Mouse (Mus musculus) R1 (cell line): ENCODE data around the gene Dupd1.
A peak's percentile ranks its signal among the peaks of the same experiment; 100 is the strongest.

Experiments used
- DNase-seq: peaks from one replicate; pipeline ENCODE4 v3.0.0-alpha.2; 2018; ENCODE audit warnings: low read depth, low spot score

The Dupd1 gene

DNA sequence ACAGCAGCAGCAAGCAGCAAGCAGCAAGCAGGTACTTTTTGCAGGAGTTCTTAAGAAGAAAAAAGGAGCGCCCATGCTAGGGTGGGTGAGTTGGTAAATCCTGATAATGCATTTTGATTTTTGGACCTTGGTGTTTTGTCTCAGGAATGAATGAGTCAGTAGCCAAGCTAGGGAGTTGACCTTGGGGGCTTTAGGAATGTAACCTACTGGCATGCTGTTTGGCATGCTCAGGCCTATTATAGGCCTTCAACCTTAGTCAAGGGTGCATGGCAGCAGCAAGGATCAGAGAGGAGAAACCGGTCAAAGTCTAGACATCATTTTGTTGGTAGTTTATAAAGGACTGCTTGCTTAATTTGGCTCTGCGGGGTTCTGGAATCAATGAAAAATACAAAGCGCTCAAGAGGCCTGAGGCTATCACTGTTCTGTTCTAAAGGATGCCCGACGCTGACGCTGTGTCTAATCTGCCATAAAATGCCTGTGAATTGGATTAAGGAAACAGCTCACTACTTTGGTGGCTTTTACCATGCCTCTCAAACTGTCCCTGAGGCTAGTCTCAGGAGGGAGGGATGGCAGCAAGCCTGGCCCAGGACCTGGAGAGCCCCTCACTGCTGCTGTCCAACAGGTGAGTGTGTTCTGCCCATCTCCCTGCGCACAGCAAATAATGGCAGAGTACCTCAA is 7.8 kb upstream of the Dupd1 start:
- no peak for DNase-seq

DNA sequence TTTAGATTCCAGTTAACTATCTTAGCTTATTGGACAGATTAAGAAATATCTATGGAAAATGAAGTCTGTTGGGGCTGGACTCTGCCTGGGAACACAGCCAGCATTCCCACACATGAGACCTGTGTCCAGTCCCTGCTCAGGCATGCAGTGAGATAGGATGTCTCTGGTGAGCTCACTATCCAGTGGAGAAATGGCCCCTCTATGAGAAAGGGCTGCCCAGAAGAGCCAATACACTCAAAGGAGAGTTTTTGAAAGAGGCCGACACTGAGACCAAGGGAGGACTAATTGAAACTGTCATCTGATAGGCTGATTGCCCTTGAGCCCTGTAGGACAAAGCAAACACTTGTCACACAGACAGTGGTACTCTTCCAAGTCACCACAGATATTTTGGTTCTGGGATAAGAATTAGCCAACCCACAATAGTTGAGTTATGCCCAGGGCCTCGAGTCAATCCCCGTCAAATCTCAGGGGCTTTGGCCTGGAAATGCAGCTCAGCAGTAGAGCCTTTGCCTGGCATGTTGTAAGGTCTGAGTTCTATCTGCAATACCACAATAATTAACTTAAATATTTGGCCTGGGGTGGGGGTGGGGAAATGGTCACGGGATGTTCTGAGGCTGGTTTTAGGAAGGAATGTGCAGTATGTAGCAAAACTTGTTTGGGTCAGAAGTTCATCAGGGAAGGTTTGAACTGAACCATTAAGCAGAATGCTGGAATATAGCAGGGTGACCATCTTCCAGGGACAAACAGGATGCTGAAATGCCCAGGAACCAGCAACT is 6.2 kb upstream of the Dupd1 start:
- no peak for DNase-seq

DNA sequence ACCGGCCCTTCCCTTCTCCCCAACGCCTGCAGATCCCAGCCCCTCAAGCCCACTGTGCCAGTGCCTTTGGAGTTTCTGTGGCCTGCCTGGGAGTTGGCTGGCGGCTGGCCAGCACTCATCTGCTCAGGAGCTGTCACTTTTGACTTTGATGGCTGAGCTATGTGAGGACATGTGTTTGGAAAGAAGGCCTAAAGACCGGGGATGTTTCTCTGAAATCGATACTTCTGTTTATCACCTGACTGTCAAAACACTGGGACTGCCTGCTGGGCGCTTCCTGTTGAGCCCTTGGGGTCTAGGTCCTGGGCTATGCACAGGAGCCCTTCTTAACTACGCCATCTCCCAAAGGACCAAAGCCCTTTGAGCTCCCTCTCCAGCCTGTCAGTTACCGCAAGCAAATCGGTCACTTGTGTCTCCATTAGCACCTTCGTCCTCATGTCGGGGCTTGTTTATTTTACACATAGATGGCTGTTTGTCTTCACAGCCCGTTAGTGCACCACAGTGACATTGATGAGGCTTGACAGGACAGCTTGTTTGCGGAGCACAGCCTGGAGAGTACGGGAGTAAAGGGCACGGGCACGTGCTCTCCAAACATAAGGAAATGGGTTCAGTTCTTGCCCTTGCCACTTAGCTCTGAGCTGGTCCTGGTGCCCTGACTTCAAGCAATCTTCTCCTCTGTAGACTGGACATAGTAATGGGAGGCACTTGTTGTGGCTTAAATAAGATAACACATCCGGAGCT is 5.4 kb upstream of the Dupd1 start:
- no peak for DNase-seq

DNA sequence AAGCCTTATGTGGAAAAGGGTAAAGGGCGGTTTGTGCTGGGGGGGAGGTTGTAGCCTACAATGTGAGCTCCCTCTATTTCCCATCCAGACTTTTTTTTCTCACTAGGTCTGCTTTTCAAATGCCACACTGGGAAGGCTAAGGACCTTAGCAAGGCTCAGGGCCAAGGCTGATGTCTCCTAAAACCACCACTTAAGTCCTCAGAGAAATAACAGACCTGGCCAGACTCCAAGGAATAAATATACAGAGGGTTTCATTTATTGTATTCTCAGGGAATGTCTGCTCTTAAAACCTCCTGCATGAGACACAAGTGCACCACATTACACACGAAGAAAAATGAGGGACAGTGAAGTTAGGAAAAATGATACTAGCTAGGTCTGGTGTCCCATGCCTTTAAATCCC is 3.1 kb downstream of the Dupd1 start:
- DNase-seq = no peak

DNA sequence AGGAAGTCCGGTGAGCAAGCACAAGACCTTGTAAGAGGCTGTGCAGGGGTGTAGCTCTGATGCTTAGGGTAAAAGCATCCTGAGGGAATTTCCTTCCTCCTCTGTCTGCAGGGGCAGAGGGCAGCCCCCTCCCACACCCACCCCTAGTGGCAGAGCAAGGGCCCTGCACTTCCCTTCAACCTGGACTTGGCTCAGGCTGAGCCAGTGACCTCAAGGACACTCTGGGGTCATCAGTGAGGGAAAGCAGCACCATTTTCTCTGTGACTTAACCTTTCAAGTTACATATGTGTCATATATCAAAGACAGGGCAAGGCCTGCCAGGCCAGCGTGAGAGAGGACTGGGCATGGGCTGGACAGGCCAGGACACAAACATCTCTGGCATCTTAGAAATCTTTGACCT is 4.8 kb downstream of the Dupd1 start:
- peak; percentile 30 for DNase-seq

DNA sequence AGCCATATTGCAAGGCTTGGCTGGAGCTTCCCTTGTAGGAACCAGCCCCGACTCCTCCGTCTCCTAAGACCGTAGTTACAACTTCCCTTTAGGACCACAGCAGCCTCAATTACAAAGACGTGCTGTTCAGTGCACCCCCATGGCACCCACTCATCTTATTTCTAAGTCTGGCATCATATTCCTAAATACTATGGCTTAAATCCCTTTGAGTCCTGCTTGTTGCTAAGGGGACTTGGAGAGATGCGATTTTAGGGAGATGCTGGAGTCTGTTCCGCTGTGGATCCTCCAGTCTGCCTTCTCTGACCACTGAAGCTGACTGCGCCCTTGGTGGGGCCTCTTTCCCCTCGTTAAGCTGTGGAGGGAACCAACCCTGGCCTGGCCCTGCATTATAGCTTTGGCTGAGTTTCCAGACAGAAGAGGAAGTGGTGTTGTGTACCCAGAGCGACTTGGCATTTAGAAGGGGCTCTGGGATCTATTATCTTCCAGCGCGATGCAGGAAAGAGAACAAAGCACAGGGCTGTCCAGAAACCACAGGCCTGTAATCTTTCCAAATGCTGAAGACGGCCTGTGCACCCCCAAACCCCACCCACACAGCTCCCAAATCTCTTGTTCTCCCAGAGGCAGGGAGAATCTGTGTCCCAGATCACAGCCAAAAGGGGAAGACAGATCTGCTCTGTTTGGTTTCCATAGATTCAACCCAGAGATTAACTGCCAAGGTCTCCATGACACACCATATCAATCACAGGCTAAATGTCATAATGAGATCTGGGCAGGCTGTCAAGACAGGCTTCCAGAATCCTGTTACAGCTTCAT is 7.4 kb downstream of the Dupd1 start:
- no peak for DNase-seq

DNA sequence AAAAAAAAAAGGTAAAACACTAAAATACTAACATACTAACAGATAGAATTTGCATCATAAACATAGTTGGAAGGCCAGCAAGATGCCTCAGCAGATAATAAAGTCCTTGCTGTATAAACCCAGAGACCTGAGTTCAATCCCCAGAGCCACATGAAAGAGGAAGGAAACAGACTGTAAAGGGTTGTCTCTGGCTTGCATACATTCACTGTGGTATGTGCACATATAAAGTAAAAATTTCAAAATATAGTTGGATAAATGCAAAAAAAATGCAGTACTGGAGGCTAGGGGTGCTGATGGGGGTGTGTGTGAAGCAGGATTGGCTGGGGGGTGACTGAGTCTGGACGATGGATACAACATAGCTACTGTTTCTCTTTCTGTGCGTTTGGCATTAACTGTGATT is 8.9 kb downstream of the Dupd1 start:
- DNase-seq = no peak

DNA sequence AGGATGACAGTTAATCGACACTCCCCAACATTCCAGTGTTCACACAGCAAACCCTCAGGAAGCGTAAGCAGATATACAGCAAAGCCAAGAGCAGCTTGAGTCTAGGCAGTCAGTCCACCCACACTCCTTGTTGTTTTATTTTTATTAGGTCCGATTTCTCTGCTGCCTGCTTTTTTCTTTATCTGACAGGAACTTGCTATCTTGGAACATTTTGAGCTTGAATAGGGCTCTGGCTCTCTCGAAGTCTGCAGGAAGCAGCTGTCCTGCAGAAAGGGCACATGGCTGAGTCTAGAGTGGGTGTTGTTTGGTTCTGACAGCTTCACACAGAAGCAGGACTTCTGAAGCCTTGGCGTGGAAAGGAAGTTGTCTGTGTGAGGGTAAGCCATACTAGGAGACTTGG is 11.1 kb downstream of the Dupd1 start:
- DNase-seq = no peak

DNA sequence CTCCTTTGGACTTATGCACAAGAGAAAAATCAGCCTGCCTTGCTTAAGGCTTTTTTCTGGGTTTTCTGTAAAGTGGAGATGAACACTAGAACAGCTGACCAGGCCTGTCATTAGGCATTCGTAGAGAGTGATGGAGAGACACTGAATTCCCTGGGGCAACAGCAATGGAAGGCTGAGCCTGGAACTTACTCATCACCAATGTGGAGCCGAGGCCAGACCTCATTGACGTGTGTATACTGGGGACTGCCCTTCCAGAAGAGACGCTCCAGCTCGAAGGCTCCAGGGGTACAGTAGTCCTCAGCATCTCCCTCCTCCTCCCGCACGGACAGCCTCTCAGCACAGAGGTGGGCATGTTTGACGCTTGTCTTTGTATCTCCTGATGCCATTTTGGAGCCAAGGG is 11.7 kb downstream of the Dupd1 start:
- no peak for DNase-seq

DNA sequence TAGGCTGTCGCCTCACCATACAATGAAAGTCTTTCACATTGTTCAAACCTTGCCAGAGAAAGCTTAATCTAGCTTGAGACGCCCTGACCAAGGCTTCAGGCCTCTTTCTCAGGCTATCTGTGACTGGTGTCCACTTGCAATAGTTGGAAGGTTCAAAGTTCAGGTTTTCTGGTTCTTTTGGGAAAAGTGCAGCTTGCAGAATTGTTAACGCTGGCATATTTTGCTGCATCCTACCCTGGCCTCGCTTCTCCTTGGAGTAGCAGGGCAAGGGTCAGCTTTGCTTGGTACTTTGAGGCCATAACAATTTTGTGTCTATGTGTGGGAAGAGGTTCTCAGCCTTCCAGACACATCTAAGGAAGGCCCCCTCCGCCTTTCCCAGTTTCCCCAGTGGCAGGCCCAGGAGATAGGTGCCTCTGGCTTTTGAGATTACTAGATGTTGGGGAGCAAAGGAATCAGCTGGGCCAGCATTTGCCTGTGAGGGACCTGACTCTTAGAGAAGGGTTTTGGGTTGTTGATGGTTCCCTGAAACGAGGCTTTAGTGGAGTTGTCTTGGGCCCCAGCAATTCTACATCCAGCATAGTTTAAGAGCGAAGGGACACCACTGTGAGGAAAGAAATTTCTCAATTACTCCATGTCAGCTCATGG is 18.1 kb downstream of the Dupd1 start:
- DNase-seq = no peak

DNA sequence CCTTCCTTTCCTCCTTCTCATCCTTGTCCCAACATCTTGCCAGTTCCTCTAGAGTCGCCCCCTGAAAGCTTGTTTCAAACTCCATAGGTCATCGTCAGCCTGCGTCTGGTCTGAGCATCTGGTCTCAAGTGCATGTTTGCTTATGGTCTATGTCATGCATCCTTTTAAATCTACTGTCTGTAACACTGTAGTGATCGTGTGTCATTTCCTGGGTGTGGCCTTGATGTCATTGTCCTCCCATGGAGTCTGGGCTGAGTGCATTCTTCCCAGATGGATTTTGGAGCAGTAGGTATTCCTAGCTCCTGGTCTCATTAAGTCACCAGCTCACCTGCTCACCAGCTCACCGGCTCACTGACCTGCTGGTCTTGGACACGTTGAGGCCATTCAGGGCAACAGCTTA is 19.4 kb downstream of the Dupd1 start:
- DNase-seq = peak; percentile 41

DNA sequence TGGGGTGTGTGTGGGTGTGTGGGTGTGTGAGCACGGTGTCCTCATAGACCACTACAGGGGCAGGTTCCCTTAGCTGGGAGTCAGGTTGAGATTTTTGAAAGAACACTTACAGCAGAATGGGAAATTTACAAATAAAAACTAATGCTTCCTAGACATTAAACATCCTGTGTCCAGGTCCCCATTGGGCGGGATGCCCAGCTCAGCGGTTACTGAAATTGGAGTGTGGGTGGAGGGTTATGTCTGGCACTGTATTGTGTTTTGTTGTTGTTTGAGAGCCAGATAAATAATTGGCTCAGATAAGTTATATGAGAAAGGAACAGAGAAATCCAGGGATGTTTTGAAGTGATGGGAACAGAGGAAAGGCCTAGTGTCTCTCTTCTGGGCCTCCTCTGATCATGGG is 23.3 kb downstream of the Dupd1 start:
- DNase-seq = no peak

DNA sequence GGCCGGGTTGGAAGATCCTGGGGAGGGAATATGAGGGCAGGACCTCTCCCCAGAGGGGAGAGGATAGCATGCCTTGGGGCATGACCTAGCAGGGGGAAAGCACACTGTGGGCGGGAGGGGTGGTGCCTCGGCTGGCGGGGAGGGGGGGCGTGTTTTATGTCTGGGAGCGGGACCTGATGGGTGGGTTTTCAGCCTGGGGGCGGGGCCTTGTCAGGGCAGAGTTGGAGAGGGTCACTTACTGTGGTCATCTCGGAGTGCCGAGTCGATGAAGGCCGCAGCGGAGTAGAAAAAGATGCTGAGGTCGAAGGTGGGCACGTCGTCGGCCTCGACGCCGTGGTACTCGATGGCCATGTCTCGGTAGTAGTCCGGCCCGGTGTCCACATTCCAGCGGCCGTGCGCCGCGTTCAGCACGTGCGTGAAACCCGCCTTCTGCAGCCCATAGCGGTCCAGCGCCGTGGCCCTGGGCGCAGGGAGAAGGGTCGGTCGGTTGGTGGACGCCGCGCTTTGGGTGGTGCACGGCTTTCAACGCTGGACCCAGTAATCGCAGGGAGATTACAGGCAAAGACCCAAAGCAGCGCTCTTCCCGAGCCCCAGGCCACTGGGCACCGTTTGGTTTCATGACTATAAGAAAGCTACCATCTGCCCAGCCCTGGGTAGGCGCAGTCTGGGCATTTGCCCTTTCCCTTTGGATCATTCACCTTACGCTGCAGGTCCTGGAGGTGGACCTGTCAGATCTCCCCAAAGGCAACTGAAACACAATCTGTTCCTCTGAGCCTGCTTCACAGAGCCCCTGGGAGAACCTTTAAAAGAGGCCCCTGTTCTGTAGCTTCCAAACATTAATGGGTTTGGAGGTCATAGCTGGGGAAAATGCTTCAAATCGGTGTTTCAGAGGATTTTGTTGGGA is 27.7 kb downstream of the Dupd1 start:
- DNase-seq = peak; percentile 72

DNA sequence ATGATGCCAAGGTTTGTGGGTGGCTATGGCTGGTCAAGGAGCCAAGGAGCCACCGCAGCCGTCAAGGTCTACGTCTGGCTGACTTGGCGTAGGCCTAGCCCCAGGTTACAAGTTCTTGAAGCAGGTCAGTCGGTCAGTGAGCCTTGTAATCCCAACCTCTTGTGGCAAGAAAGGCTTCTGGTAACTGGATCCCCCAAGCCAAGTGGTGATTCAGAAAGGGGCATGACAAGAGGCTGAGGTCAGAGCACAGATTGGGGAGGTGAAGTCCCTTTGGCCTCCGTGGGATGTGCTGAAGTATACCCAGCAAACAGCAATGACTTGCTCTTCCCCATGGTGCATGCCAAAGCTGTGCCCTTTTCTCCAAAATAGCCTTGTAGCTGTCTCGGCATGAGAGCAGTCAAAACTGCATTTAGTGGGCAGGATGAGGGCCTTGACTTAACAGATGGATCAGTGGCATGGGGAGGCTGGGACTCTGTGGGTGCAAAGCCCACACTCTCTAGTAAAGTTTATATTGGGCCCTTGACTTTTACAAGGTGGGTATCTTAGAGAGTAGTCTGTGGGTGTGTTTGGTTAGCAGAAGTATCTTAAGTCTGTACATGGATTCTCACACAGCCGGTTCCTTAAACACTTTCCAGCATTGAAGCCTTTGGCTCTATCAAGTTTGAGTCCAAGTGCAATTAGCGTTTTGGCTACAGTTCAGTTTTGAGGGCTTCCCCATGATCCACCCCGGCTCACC is 28.8 kb downstream of the Dupd1 start:
- DNase-seq = no peak

DNA sequence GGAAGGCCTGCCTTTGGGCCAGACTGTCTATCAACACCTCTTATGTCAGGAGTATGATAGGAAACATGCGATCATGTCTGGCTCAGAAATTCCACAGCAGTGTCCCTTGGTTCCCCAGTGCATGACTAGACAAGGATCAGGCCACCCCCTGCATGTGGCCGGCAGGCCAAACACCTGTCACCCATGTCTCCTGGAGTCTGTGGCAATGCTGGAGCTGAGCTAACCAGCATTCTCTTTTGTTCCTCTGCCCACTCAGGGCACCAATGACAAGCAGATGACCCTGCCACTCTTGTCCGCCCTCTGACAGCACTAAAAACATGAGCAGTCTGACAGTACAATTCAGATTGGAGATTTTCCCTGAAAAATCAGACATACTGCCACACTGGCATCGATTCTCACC is 30.5 kb downstream of the Dupd1 start:
- no peak for DNase-seq

DNA sequence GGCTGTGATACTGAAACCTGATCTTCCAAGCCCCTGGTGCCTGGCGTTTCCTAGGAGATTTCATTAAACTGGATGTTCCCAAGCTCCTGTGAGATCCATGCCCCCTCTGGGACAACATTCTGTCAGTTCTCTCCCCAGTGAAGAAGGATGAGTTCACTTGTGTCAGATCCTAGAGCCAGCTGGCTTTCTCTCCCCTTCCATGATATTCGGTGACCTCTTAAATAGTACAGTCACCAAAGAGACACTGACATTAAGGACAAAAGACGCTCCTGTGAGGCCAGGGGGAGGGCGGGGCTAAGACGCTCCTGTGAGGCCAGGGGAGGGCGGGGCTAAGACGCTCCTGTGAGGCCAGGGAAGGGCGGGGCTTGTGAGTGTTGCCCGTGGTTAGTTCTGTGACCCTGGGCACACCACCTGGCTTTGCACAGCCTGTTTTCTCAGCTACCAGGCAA is 31.7 kb downstream of the Dupd1 start:
- peak; percentile 91 for DNase-seq

DNA sequence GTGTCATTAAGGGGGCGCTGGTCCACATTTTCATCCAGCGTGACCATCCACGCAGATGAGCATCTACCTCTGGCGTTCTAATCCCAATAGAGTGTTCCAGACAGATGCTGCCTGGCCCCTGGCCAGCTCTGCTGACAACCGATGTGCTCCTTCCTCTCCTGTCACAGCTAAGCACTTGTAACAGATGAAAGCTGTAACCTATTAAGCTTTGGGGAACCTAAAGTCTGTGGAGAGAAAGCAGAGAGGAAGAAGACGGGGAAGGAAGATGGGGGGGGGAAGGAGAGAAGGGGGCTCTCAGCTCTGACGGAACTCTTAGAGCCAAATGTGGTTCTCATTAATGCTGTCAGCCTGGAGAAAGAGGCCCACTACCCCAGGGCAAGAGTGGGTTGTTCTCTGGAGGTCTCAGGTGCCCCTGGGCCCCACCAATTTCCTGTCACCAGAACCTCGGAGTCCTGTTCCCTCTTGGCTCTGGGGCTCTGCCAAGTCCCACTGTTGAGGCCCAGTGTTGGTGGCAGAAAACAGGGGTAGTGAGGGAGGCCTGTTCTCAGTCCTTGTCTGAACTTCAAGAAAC is 34.7 kb downstream of the Dupd1 start:
- DNase-seq = no peak

DNA sequence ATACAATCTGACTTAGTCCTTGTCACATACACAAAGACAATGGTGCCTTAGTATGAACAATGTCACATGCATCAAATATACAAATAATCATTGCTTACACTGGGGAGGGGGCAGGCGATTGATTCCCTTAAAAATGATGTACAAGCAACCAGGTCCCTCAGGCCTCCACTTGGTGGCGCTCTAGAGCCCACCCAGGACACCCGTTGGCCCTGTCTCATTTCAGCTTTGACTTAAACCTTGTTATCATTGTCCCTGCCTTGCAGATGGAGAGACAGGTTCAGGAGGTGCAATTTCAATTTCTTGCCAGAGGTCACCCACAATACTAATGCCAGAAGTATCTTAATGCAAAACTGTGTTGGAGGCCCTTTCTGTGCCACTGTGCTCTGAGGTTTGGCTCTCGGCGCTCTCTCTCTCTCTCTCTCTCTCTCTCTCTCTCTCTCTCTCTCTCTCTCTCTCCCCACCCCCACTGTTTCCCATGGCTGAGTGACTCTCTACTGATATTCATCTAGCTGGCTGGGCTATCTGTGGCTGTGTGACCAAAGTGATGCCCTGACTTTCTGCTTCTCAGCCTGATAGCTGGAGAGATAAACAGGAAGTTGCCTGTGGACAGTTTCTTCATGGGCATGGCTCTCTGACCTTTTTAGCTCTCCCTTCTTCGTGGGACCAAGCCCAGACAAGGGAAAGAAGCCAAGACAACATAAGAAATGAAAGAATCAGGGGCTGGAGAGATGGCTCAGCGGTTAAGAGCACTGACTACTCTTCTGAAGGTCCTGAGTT is 35.7 kb downstream of the Dupd1 start:
- peak; percentile 73 for DNase-seq
